Mouse (Mus musculus): ENCODE data around the gene Mad1l1. TPM values are rescaled to one million over a fixed set of nuclear protein-coding genes. Genes with fewer than 3 reads are reported as not detected.
A peak's percentile ranks its signal among the peaks of the same experiment; 100 is the strongest.

The Mad1l1 gene
- polyA plus RNA-seq, 1 experiment from 2014 or later = 43.1 TPM

GRCm38 (mm10) chr5:140162071-140162845 lies 159.1 kb downstream of the Mad1l1 start:
- H3K9ac ChIP-seq = no peak overlapping the region
- no peaks in the 10 kb centered on the region; the same call in 1 of the 2 replicates for H3K27me3 ChIP-seq
- H3K36me3 ChIP-seq (ENCODE audit: poor library complexity, severe bottlenecking) = no peaks in the 10 kb centered on the region
- WGBS = 80% methylated on average over 6 of the region's 6 CpGs
- peaks cover 5% of the 10 kb centered on the region for H3K4me1 ChIP-seq
- no peak overlapping the region for H3K4me3 ChIP-seq
- H3K9me3 ChIP-seq (replicated peaks) = no peaks in the 10 kb centered on the region
- no peak overlapping the region for H3K4me2 ChIP-seq
- no peak overlapping the region for H3K27ac ChIP-seq
- ATAC-seq = no peak

GRCm38 (mm10) chr5:140159007-140159406 lies 162.3 kb downstream of the Mad1l1 start:
- no peak overlapping the region for H3K4me3 ChIP-seq
- H3K36me3 ChIP-seq (ENCODE audit: poor library complexity, severe bottlenecking) = no peaks in the 10 kb centered on the region
- no peak overlapping the region for H3K9ac ChIP-seq
- no peak overlapping the region for H3K4me2 ChIP-seq
- no peaks in the 10 kb centered on the region for H3K27me3 ChIP-seq
- H3K9me3 ChIP-seq (replicated peaks) = no peaks in the 10 kb centered on the region
- no peak overlapping the region for H3K27ac ChIP-seq
- 91% methylated on average over 4 of the region's 4 CpGs for WGBS
- H3K4me1 ChIP-seq = no peaks in the 10 kb centered on the region; the same call in 1 of the 2 replicates
- ATAC-seq = no peak

DNA sequence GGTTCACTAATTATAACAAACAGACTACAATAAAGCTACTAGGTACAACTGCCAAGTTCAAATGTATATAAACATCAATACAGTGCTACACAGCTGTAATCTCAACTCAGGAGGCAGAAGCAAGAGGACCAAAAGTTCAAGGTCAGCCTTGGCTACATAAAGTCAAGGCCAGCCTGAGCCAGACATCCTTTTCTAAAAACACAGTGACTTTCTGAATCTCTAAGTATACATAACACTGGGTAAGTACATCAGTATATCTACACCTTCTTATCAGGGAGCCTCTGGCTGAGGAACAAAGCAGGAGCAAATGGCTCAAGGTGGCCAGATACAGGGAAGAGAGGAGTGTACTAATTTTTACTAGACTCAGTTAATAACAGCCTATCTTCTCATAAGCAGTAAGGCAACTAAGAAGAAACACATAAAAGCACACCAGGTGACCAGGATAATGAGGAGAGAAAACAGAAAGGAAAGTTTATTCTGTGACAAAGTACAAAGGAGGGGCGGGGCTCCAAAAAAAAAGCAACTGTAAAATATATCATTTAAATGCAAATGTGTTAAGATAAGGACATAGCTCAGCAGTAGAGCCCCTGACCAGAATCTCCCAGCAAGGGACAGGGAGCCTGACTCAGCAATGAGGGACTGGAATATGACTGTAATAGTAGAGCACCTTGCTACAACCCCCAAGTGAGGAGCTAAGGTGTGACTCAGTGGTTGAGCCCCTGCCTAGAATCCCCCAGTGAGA lies 163.3 kb downstream of the Mad1l1 start:
- no peak overlapping the region for H3K4me2 ChIP-seq
- no peaks in the 10 kb centered on the region for H3K36me3 ChIP-seq (ENCODE audit: poor library complexity, severe bottlenecking)
- no peak overlapping the region for H3K4me3 ChIP-seq
- no peaks in the 10 kb centered on the region for H3K9me3 ChIP-seq (replicated peaks)
- H3K4me1 ChIP-seq = no peaks in the 10 kb centered on the region; the same call in 1 of the 2 replicates
- 100% methylated on average over 1 of the region's 1 CpGs for WGBS
- H3K9ac ChIP-seq = no peak overlapping the region
- ATAC-seq = no peak
- no peak overlapping the region for H3K27ac ChIP-seq
- no peaks in the 10 kb centered on the region for H3K27me3 ChIP-seq

- WGBS = 56% methylated on average over 3 of the region's 3 CpGs
- no peak for ATAC-seq
- no peak overlapping the region for H3K27ac ChIP-seq
- no peaks in the 10 kb centered on the region for H3K36me3 ChIP-seq (ENCODE audit: poor library complexity, severe bottlenecking)
- H3K9me3 ChIP-seq (replicated peaks) = no peaks in the 10 kb centered on the region
- H3K4me1 ChIP-seq = peaks cover 6% of the 10 kb centered on the region
- no peak overlapping the region for H3K4me3 ChIP-seq
- H3K9ac ChIP-seq = no peak overlapping the region
- H3K4me2 ChIP-seq = no peak overlapping the region
- no peaks in the 10 kb centered on the region for H3K27me3 ChIP-seq
Observed at GRCm38 (mm10) chr5:140154166-140154565, 167.2 kb downstream of the Mad1l1 start.

DNA sequence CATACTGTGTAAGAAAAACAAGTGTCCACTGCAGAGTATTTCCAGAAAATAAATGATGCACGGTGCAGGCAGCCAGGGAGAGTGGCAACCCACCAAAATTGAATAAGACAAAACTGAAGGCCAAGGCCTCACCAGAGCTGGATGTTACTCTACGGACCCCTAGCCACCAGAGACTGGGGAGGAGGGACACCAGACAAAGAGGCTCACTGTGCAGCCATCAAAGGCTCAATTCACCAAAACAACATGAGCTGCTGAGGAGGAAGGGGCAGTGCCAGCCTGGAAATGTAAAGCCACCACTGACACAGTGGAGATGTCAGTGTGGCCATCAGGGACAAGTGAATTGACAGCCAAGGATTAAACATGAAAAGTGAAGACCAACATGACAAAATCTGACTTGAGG lies 169.5 kb downstream of the Mad1l1 start:
- no peak for ATAC-seq
- Histone ChIP-seq H3K9me3 (replicated peaks) (no peaks in the 10 kb centered on the region), H3K4me1 (peaks cover 6% of the 10 kb centered on the region), H3K27ac (peak overlapping the region; percentile 12; the same call in 1 of the 2 replicates), H3K9ac (no peak overlapping the region), H3K36me3 (ENCODE audit: poor library complexity, severe bottlenecking) (no peaks in the 10 kb centered on the region), H3K4me3 (no peak overlapping the region), H3K4me2 (no peak overlapping the region), H3K27me3 (no peaks in the 10 kb centered on the region)
- 18% methylated on average over 2 of the region's 2 CpGs for WGBS

GRCm38 (mm10) chr5:140151180-140151579 lies 170.2 kb downstream of the Mad1l1 start:
- ATAC-seq = no peak
- H3K27ac ChIP-seq = 0 out of 2 replicates have a peak overlapping the region, but pooled peaks have one; percentile 4

GRCm38 (mm10) chr5:140150694-140151093 lies 170.7 kb downstream of the Mad1l1 start:
- H3K4me2 ChIP-seq = no peak overlapping the region
- WGBS = 96% methylated on average over 2 of the region's 2 CpGs

More at GRCm38 (mm10) chr5:140151180-140151579, 170.2 kb downstream of the Mad1l1 start:
- Histone ChIP-seq H3K9ac (no peak overlapping the region), H3K4me1 (peaks cover 13% of the 10 kb centered on the region), H3K27me3 (no peaks in the 10 kb centered on the region), H3K4me3 (no peak overlapping the region), H3K36me3 (ENCODE audit: poor library complexity, severe bottlenecking) (no peaks in the 10 kb centered on the region), H3K4me2 (no peak overlapping the region), H3K9me3 (replicated peaks) (no peaks in the 10 kb centered on the region)
- 62% methylated on average over 2 of the region's 2 CpGs for WGBS

GRCm38 (mm10) chr5:140150136-140150535 lies 171.2 kb downstream of the Mad1l1 start:
- H3K4me1 ChIP-seq = peaks cover 14% of the 10 kb centered on the region
- H3K27me3 ChIP-seq = no peaks in the 10 kb centered on the region
- ATAC-seq = no peak
- no peak overlapping the region for H3K9ac ChIP-seq
- WGBS = 94% methylated on average over 5 of the region's 5 CpGs
- no peaks in the 10 kb centered on the region for H3K9me3 ChIP-seq (replicated peaks)
- no peak overlapping the region for H3K27ac ChIP-seq
- no peak overlapping the region for H3K4me3 ChIP-seq
- H3K36me3 ChIP-seq (ENCODE audit: poor library complexity, severe bottlenecking) = no peaks in the 10 kb centered on the region
- H3K4me2 ChIP-seq = no peak overlapping the region

More at GRCm38 (mm10) chr5:140150694-140151093, 170.7 kb downstream of the Mad1l1 start:
- Histone ChIP-seq H3K4me3 (no peak overlapping the region), H3K9ac (no peak overlapping the region), H3K27ac (no peak overlapping the region), H3K9me3 (replicated peaks) (no peaks in the 10 kb centered on the region), H3K27me3 (no peaks in the 10 kb centered on the region), H3K36me3 (ENCODE audit: poor library complexity, severe bottlenecking) (no peaks in the 10 kb centered on the region), H3K4me1 (peaks cover 14% of the 10 kb centered on the region)
- ATAC-seq = no peak

GRCm38 (mm10) chr5:140149298-140149697 lies 172.1 kb downstream of the Mad1l1 start:
- ATAC-seq = no peak
- WGBS = 80% methylated on average over 4 of the region's 4 CpGs
- Histone ChIP-seq H3K4me2 (no peak overlapping the region), H3K27me3 (no peaks in the 10 kb centered on the region), H3K9ac (no peak overlapping the region), H3K36me3 (ENCODE audit: poor library complexity, severe bottlenecking) (no peaks in the 10 kb centered on the region), H3K9me3 (replicated peaks) (no peaks in the 10 kb centered on the region), H3K4me3 (no peak overlapping the region), H3K4me1 (peaks cover 14% of the 10 kb centered on the region), H3K27ac (no peak overlapping the region)

DNA sequence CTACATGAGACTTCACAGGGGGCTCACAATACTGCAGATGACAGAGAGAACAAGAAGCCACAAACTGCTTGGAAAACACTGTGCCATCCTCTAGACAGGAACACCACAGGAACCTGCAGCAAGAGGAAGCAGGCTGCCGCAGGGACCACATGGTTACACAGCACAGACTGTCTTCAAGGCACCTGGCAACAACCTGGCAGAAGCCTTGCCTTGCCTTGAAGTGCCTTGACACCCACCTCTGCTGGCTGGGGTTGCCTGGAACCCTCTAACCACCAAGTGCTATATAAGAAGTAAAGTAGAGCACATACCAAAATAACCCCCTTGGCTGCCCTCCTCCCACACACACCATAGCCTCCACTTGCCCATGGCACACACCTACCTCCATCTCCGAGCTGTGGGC lies 177.8 kb downstream of the Mad1l1 start:
- H3K27ac ChIP-seq = no peak overlapping the region; the same call in 1 of the 2 replicates
- no peak overlapping the region for H3K4me2 ChIP-seq
- no peaks in the 10 kb centered on the region for H3K27me3 ChIP-seq
- no peaks in the 10 kb centered on the region for H3K36me3 ChIP-seq (ENCODE audit: poor library complexity, severe bottlenecking)
- H3K9ac ChIP-seq = no peak overlapping the region
- H3K4me1 ChIP-seq = peaks cover 8% of the 10 kb centered on the region; the same call in 1 of the 2 replicates
- 100% methylated on average over 2 of the region's 2 CpGs for WGBS
- no peak overlapping the region for H3K4me3 ChIP-seq
- ATAC-seq = no peak
- no peaks in the 10 kb centered on the region for H3K9me3 ChIP-seq (replicated peaks)

- Histone ChIP-seq H3K9ac (no peak overlapping the region), H3K27me3 (no peaks in the 10 kb centered on the region), H3K9me3 (replicated peaks) (no peaks in the 10 kb centered on the region), H3K4me3 (no peak overlapping the region), H3K4me1 (0 out of 2 replicates have a peak, but pooled peaks cover 2% of the 10 kb centered on the region), H3K4me2 (no peak overlapping the region), H3K36me3 (ENCODE audit: poor library complexity, severe bottlenecking) (no peaks in the 10 kb centered on the region), H3K27ac (no peak overlapping the region)
- 90% methylated on average over 4 of the region's 4 CpGs for WGBS
- ATAC-seq = no peak
Observed at GRCm38 (mm10) chr5:140141336-140141735, 180.0 kb downstream of the Mad1l1 start.

DNA sequence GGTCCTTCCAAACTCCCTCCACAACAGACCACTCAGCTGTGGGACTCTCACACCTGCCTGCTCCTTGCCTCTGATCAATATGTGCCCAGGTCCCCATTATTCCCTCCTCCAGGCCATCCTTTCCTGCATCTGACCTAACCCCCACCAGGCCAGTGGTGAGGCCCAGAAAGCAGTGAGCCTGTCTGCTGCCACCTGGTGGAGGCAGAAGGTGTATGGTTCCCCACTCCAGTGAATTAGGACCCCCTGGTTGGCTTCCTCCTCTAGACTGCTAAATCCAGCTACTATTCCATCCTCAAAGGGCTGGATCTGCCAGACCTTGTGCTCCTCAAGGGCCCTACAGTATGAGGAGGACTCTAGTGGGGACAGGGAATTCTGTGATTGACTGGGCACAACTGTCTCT lies 181.1 kb downstream of the Mad1l1 start:
- peaks cover 5% of the 10 kb centered on the region; the same call in 1 of the 2 replicates for H3K4me1 ChIP-seq
- H3K4me2 ChIP-seq = no peak overlapping the region
- H3K9ac ChIP-seq = no peak overlapping the region
- H3K27ac ChIP-seq = no peak overlapping the region
- no peaks in the 10 kb centered on the region for H3K9me3 ChIP-seq (replicated peaks)
- no peaks in the 10 kb centered on the region for H3K36me3 ChIP-seq (ENCODE audit: poor library complexity, severe bottlenecking)
- no peak overlapping the region for H3K4me3 ChIP-seq
- no peaks in the 10 kb centered on the region for H3K27me3 ChIP-seq
- ATAC-seq = peak; percentile 62

All from forebrain, embryonic 13.5 days (tissue).